Mouse (Mus musculus) heart, postnatal 36 days (tissue): ENCODE measurements around the gene Hist1h3e. TPM values are rescaled to one million over a fixed set of nuclear protein-coding genes. Genes with fewer than 3 reads are reported as not detected.

Experiments used
- DNase-seq, 2 experiments: peaks; one replicate each; pipeline ENCODE4 v3.0.0; 2021 to 2022
- intact Hi-C: fragments of 180-260 bp; cut with DNase I; formaldehyde crosslinking; loops from one replicate; pipeline ENCODE4 v1.15.1; 2025
- microRNA-seq, 2 experiments: library from miRNA; unstranded; fragments of <30 nt; microRNA quantifications; one replicate each; pipeline ENCODE4 v1.2.0; 2021; ENCODE audit warnings: borderline number of aligned reads in 2 of 2
- total RNA-seq, 2 experiments: library from RNA; stranded (reverse); gene quantifications; 2 replicates each; pipeline ENCODE4 v1.2.3; 2021

The Hist1h3e gene
- total RNA-seq, 2 experiments from 2014 or later = 21.4 to 23.8 TPM

- intact Hi-C loops = loop anchor here (5.0 kb wide), 1 partner anchor 1817 kb away; no protein-coding TSS in a partner anchor
- DNase-seq = no peak
Observed at GRCm38 (mm10) chr13:23529005-23529404, 33.2 kb downstream of the Hist1h3e start.

- DNase-seq = peak; percentile 92 to 94
- intact Hi-C loops = loop anchor here (5.0 kb wide), 1 partner anchor 1814 kb away; no protein-coding TSS in a partner anchor
Observed at GRCm38 (mm10) chr13:23526312-23526711, 35.9 kb downstream of the Hist1h3e start.

- intact Hi-C loops = loop anchor here (5.0 kb wide), 1 partner anchor 1814 kb away; no protein-coding TSS in a partner anchor
- no peak for DNase-seq
Observed at GRCm38 (mm10) chr13:23525901-23526300, 36.3 kb downstream of the Hist1h3e start.

- intact Hi-C loops = loop anchor here (5.0 kb wide), 2 partner anchors 73 to 1812 kb away; no protein-coding TSS in a partner anchor
- peak; percentile 76 to 83 for DNase-seq
Observed at GRCm38 (mm10) chr13:23524654-23525053, 37.5 kb downstream of the Hist1h3e start.

GRCm38 (mm10) chr13:23523976-23524375 is 38.2 kb downstream of the Hist1h3e start:
- no peak for DNase-seq
- intact Hi-C loops = loop anchor here (5.0 kb wide), 1 partner anchor 73 kb away; no protein-coding TSS in a partner anchor

- peak; percentile 73 to 79 for DNase-seq
- intact Hi-C loops = loop anchor here (5.0 kb wide), 1 partner anchor 76 kb away; no protein-coding TSS in a partner anchor
Observed at GRCm38 (mm10) chr13:23521703-23522102, 40.5 kb downstream of the Hist1h3e start.

GRCm38 (mm10) chr13:23519416-23519815 is 42.8 kb downstream of the Hist1h3e start:
- intact Hi-C loops = loop anchor here (1.0 to 10.0 kb wide), 4 partner anchors 11 to 1575 kb away; partner anchors contain the start of genes Zfp184 and Zfp322a
- peak; percentile 82 to 87 for DNase-seq

GRCm38 (mm10) chr13:23518885-23519284 is 43.3 kb downstream of the Hist1h3e start:
- peak; percentile 82 to 83 for DNase-seq
- intact Hi-C loops = loop anchor here (1.0 to 10.0 kb wide), 4 partner anchors 11 to 1574 kb away; partner anchors contain the start of genes Zfp184 and Zfp322a

GRCm38 (mm10) chr13:23518295-23518603 is 43.9 kb downstream of the Hist1h3e start:
- intact Hi-C loops = loop anchor here (2.0 to 10.0 kb wide), 3 partner anchors 151 to 1573 kb away; partner anchors contain the start of genes Zfp184 and Zfp322a
- no peak for DNase-seq

- intact Hi-C loops = loop anchor here (1.0 to 10.0 kb wide), 6 partner anchors 53 to 1573 kb away; partner anchors contain the start of genes Btn1a1, Zfp184 and Zfp322a
- DNase-seq = peak; percentile 91 to 92
Observed at GRCm38 (mm10) chr13:23517603-23518294, 44.4 kb downstream of the Hist1h3e start.

GRCm38 (mm10) chr13:23516822-23517602 is 45.2 kb downstream of the Hist1h3e start:
- DNase-seq = peak; percentile 80 to 86
- intact Hi-C loops = loop anchor here (1.0 to 10.0 kb wide), 5 partner anchors 52 to 1572 kb away; partner anchors contain the start of genes Btn1a1, Zfp184 and Zfp322a

GRCm38 (mm10) chr13:23515826-23516620 is 46.1 kb downstream of the Hist1h3e start:
- no peak for DNase-seq
- intact Hi-C loops = loop anchor here (2.0 to 10.0 kb wide), 3 partner anchors 51 to 1571 kb away; partner anchors contain the start of genes Btn1a1, Zfp184 and Zfp322a

- intact Hi-C loops = loop anchor here (5.0 to 10.0 kb wide), 2 partner anchors 148 to 1570 kb away; partner anchors contain the start of genes Zfp184 and Zfp322a
- DNase-seq = no peak
Observed at GRCm38 (mm10) chr13:23515281-23515680, 46.9 kb downstream of the Hist1h3e start.

- no peak for DNase-seq
- intact Hi-C loops = loop anchor here (10.0 kb wide), 1 partner anchor 1569 kb away; the partner anchor contains the start of gene Zfp184
Observed at GRCm38 (mm10) chr13:23513517-23513916, 48.7 kb downstream of the Hist1h3e start.

Small RNA genes lying within 50 kb of the gene (microRNA-seq; reads per million reads assigned to microRNA genes)
- gene Gm44297 (0 reads per million in 2 experiments), gene Gm44359 (0 reads per million in 2 experiments), gene Gm44394 (0 reads per million in 2 experiments), gene n-TStga1 (0 reads per million in 2 experiments)

Other genes with a start within 250 kb of the Hist1h3e start
- 10 to 100 TPM; 13.6 to 16.5 TPM for gene Zfp322a, start 193.2 kb downstream of the Hist1h3e start, total RNA-seq
- 1 to 10 TPM; 4.3 TPM for gene Abt1, start 138.5 kb downstream of the Hist1h3e start, total RNA-seq
- gene Btn1a1, start 96.5 kb downstream of the Hist1h3e start, total RNA-seq = not detected
- not detected for gene Btn2a2, start 73.5 kb downstream of the Hist1h3e start, total RNA-seq
- gene Hist1h4h, start 31.3 kb downstream of the Hist1h3e start, total RNA-seq = 100 to 1,000 TPM; 268 to 283 TPM
- 10 to 100 TPM; 14.1 to 19.0 TPM for gene Hist1h2af, start 28.5 kb downstream of the Hist1h3e start, total RNA-seq
- 1 to 10 TPM; 2.5 to 4.1 TPM for gene Hist1h3g, start 26.9 kb downstream of the Hist1h3e start, total RNA-seq
- gene Hist1h2bh, start 19.0 kb downstream of the Hist1h3e start, total RNA-seq = 1 to 10 TPM in 1 of 2 experiments, under 1 TPM in 1; 0.94 to 1.9 TPM
- 10 to 100 TPM in 1 of 2 experiments, 1 to 10 TPM in 1; 7.4 to 10.0 TPM for gene Hist1h3f, start 18.3 kb downstream of the Hist1h3e start, total RNA-seq
- gene Hist1h4f, start 10.7 kb downstream of the Hist1h3e start, total RNA-seq = 10 to 100 TPM; 37.7 to 40.9 TPM
- gene Hist1h1d, start 9.1 kb downstream of the Hist1h3e start, total RNA-seq = 1 to 10 TPM; 2.2 to 2.3 TPM
- gene Hist1h2ae, start 8.9 kb upstream of the Hist1h3e start, total RNA-seq = 1 to 10 TPM; 2.6 to 3.4 TPM
- gene Hist1h2bg, start 9.0 kb upstream of the Hist1h3e start, total RNA-seq = 10 to 100 TPM; 38.1 to 41.0 TPM
- 10 to 100 TPM; 13.1 to 14.6 TPM for gene Hist1h2bf, start 11.8 kb upstream of the Hist1h3e start, total RNA-seq
- gene Hist1h2ad, start 12.0 kb upstream of the Hist1h3e start, total RNA-seq = 1 to 10 TPM; 2.9 to 4.6 TPM
- gene Hist1h3d, start 13.4 kb upstream of the Hist1h3e start, total RNA-seq = 1 to 10 TPM; 3.1 to 4.8 TPM
- 10 to 100 TPM; 61.5 to 67.6 TPM for gene Hist1h4d, start 19.2 kb upstream of the Hist1h3e start, total RNA-seq
- 10 to 100 TPM in 1 of 2 experiments, 1 to 10 TPM in 1; 8.9 to 11.1 TPM for gene Hist1h2be, start 58.8 kb upstream of the Hist1h3e start, total RNA-seq
- 10 to 100 TPM; 38.1 to 46.3 TPM for gene Hist1h1e, start 60.2 kb upstream of the Hist1h3e start, total RNA-seq
- gene Hist1h2ac, start 121.6 kb upstream of the Hist1h3e start, total RNA-seq = 1 to 10 TPM; 1.6 to 1.8 TPM
- 10 to 100 TPM; 64.4 to 75.8 TPM for gene Hist1h2bc, start 121.8 kb upstream of the Hist1h3e start, total RNA-seq
- gene Hist1h1t, start 133.4 kb upstream of the Hist1h3e start, total RNA-seq = not detected
- gene Hist1h4c, start 136.1 kb upstream of the Hist1h3e start, total RNA-seq = 10 to 100 TPM; 51.7 to 59.6 TPM
- gene Hfe, start 148.5 kb upstream of the Hist1h3e start, total RNA-seq = 10 to 100 TPM; 48.4 to 66.6 TPM
- 100 to 1,000 TPM; 186 to 225 TPM for gene Hist1h1c, start 176.4 kb upstream of the Hist1h3e start, total RNA-seq
- gene Hist1h3c, start 183.2 kb upstream of the Hist1h3e start, total RNA-seq = 1 to 10 TPM; 6.5 to 9.3 TPM
- 10 to 100 TPM in 1 of 2 experiments, 1 to 10 TPM in 1; 9.8 to 12.0 TPM for gene Hist1h2bb, start 184.4 kb upstream of the Hist1h3e start, total RNA-seq
- 10 to 100 TPM; 11.9 to 16.8 TPM for gene Hist1h2ab, start 188.8 kb upstream of the Hist1h3e start, total RNA-seq
- gene Hist1h3b, start 189.9 kb upstream of the Hist1h3e start, total RNA-seq = 10 to 100 TPM; 20.4 to 22.0 TPM
- 10 to 100 TPM; 13.8 to 18.3 TPM for gene Hist1h4b, start 194.6 kb upstream of the Hist1h3e start, total RNA-seq
- gene Hist1h4a, start 198.9 kb upstream of the Hist1h3e start, total RNA-seq = 10 to 100 TPM; 12.3 to 13.8 TPM
- 10 to 100 TPM; 16.6 to 17.0 TPM for gene Hist1h3a, start 200.0 kb upstream of the Hist1h3e start, total RNA-seq
- gene Hist1h1a, start 201.3 kb upstream of the Hist1h3e start, total RNA-seq = 1 to 10 TPM; 7.5 to 8.2 TPM
- gene Trim38, start 207.5 kb upstream of the Hist1h3e start, total RNA-seq = not detected
- not detected for gene Slc17a2, start 244.6 kb upstream of the Hist1h3e start, total RNA-seq